Mouse (Mus musculus) CH12.LX (cell line): ENCODE data around the gene Sfxn5. TPM values are rescaled to one million over a fixed set of nuclear protein-coding genes. Genes with fewer than 3 reads are reported as not detected.

ENCODE experiments used
- DNase-seq: peaks from one replicate; pipeline ENCODE4 v3.0.0-alpha.2; 2013; ENCODE audit errors: extremely low read depth
- H3K27ac ChIP-seq: 2 replicates; pipeline ENCODE4 v1.5.1; 2012; ENCODE audit warnings: low read depth, mild to moderate bottlenecking, control low read depth, moderate library complexity; ENCODE audit not compliant: insufficient read depth
- H3K27me3 ChIP-seq: replicated peaks from 2 replicates; pipeline ENCODE3; 2012; ENCODE audit warnings: inconsistent platforms
- H3K36me3 ChIP-seq, 2 experiments: replicated peaks in 1 of 2; 2 replicates each; pipeline versions ENCODE3 to v1.6.1; 2012; ENCODE audit warnings: inconsistent platforms in 1 of 2, low read length in 1 of 2, mild to moderate bottlenecking in 1 of 2, mixed read lengths in 1 of 2, moderate library complexity in 1 of 2; ENCODE audit not compliant: control insufficient read depth in 1 of 2, insufficient read depth in 1 of 2
- H3K4me1 ChIP-seq, 2 experiments: 2 replicates each; pipeline ENCODE4 v1.6.1; 2012; ENCODE audit warnings: inconsistent platforms in 1 of 2, moderate library complexity in 1 of 2; ENCODE audit not compliant: insufficient read depth in 2 of 2, control insufficient read depth in 1 of 2
- H3K4me2 ChIP-seq: 2 replicates; pipeline ENCODE4 v1.6.1; 2012; ENCODE audit warnings: low read depth, mild to moderate bottlenecking, control low read depth; ENCODE audit not compliant: poor library complexity, insufficient read depth, severe bottlenecking
- H3K4me3 ChIP-seq, 3 experiments: fragments of 150-350 bp in 1 of 3; sonication (generic) in 1 of 3; replicated peaks in 1 of 3; 2 replicates each; pipeline versions ENCODE3 to v1.5.1; 2011 to 2012; ENCODE audit warnings: low read depth in 2 of 3, low read length in 2 of 3, mild to moderate bottlenecking in 2 of 3, moderate library complexity in 2 of 3, control low read depth in 1 of 3, improper control_type of control experiment in 1 of 3, inconsistent platforms in 1 of 3, mixed read lengths in 1 of 3; ENCODE audit not compliant: poor library complexity in 1 of 3
- H3K79me2 ChIP-seq: replicated peaks from 2 replicates; pipeline ENCODE4 v1.6.1; 2012; ENCODE audit warnings: mild to moderate bottlenecking, moderate library complexity; ENCODE audit not compliant: control insufficient read depth, poor library complexity, insufficient read depth, severe bottlenecking; ENCODE audit errors: extremely low read depth
- H3K9ac ChIP-seq: 2 replicates; pipeline ENCODE4 v1.6.1; 2012; ENCODE audit warnings: low read depth, mild to moderate bottlenecking, control low read depth, moderate library complexity; ENCODE audit not compliant: insufficient read depth
- H3K9me3 ChIP-seq: replicated peaks from 2 replicates; pipeline ENCODE3; 2012; ENCODE audit warnings: low read length, inconsistent platforms, mixed read lengths
- BHLHE40 ChIP-seq: IDR thresholded peaks from 2 replicates; pipeline ENCODE4 v1.6.1; 2011; ENCODE audit warnings: mild to moderate bottlenecking, low read depth, low read length, improper control_type of control experiment
- CHD1 ChIP-seq: IDR thresholded peaks from 2 replicates; pipeline ENCODE4 v1.6.1; 2012; ENCODE audit warnings: low read depth, low read length, improper control_type of control experiment, inconsistent platforms
- CHD2 ChIP-seq: IDR thresholded peaks from 2 replicates; pipeline ENCODE4 v1.6.1; 2011; ENCODE audit warnings: low read length, improper control_type of control experiment
- CTCF ChIP-seq, 2 experiments: IDR thresholded peaks in 1 of 2; conservative IDR thresholded peaks in 1 of 2; 2 replicates each; pipeline ENCODE4 v1.5.1; 2011 to 2012; ENCODE audit warnings: low read depth in 2 of 2, low read length in 2 of 2, improper control_type of control experiment in 1 of 2, inconsistent platforms in 1 of 2, mild to moderate bottlenecking in 1 of 2, moderate library complexity in 1 of 2
- ELF1 ChIP-seq: IDR thresholded peaks from 2 replicates; pipeline ENCODE4 v1.6.1; 2014; ENCODE audit warnings: low read depth, mild to moderate bottlenecking, inconsistent platforms, low read length, improper control_type of control experiment
- EP300 ChIP-seq: IDR thresholded peaks from 2 replicates; pipeline ENCODE4 v1.6.1; 2011; ENCODE audit warnings: low read length, improper control_type of control experiment
- HCFC1 ChIP-seq: IDR thresholded peaks from 2 replicates; pipeline ENCODE4 v1.6.1; 2012; ENCODE audit warnings: low read depth, mild to moderate bottlenecking, inconsistent platforms, low read length, improper control_type of control experiment
- JUND ChIP-seq: conservative IDR thresholded peaks from 2 replicates; pipeline ENCODE4 v1.6.1; 2011; ENCODE audit warnings: low read depth, low read length, improper control_type of control experiment
- KAT2A ChIP-seq: IDR thresholded peaks from 2 replicates; pipeline ENCODE4 v1.6.1; 2012; ENCODE audit warnings: low read length, improper control_type of control experiment, inconsistent platforms; ENCODE audit not compliant: insufficient replicate concordance
- MAFK ChIP-seq: IDR thresholded peaks from 2 replicates; pipeline ENCODE4 v1.6.1; 2011; ENCODE audit warnings: low read length, improper control_type of control experiment; ENCODE audit not compliant: insufficient replicate concordance
- MEF2A ChIP-seq: IDR thresholded peaks from 2 replicates; pipeline ENCODE4 v1.6.1; 2014; ENCODE audit warnings: low read depth, mild to moderate bottlenecking, inconsistent platforms, low read length, improper control_type of control experiment, borderline replicate concordance
- MXI1 ChIP-seq: IDR thresholded peaks from 2 replicates; pipeline ENCODE4 v1.6.1; 2011; ENCODE audit warnings: mild to moderate bottlenecking, low read depth, low read length, improper control_type of control experiment
- MYC ChIP-seq: IDR thresholded peaks from 2 replicates; pipeline ENCODE4 v1.6.1; 2011; ENCODE audit warnings: low read depth, mild to moderate bottlenecking, improper control_type of control experiment, low read length
- NELFE ChIP-seq: IDR thresholded peaks from 2 replicates; pipeline ENCODE4 v1.6.1; 2011; ENCODE audit warnings: low read depth, low read length, improper control_type of control experiment
- NRF1 ChIP-seq: IDR thresholded peaks from 2 replicates; pipeline ENCODE4 v1.6.1; 2014; ENCODE audit warnings: low read depth, mild to moderate bottlenecking, inconsistent platforms, low read length, improper control_type of control experiment, moderate library complexity
- PAX5 ChIP-seq: IDR thresholded peaks from 2 replicates; pipeline ENCODE4 v1.6.1; 2012; ENCODE audit warnings: low read length, inconsistent platforms, mixed read lengths
- POLR2AphosphoS2 ChIP-seq: IDR thresholded peaks from 2 replicates; pipeline ENCODE4 v1.6.1; 2011; ENCODE audit warnings: low read depth, low read length, improper control_type of control experiment
- SMC3 ChIP-seq: IDR thresholded peaks from 2 replicates; pipeline ENCODE4 v1.6.1; 2011; ENCODE audit warnings: low read depth, low read length, improper control_type of control experiment
- TBP ChIP-seq: conservative IDR thresholded peaks from 2 replicates; pipeline ENCODE4 v1.6.1; 2011; ENCODE audit warnings: low read depth, low read length, improper control_type of control experiment
- TCF12 ChIP-seq: IDR thresholded peaks from 2 replicates; pipeline ENCODE4 v1.6.1; 2014; ENCODE audit warnings: low read depth, mild to moderate bottlenecking, inconsistent platforms, low read length, improper control_type of control experiment
- USF2 ChIP-seq: conservative IDR thresholded peaks from 2 replicates; pipeline ENCODE4 v1.6.1; 2011; ENCODE audit warnings: low read depth, low read length, improper control_type of control experiment
- ZC3H11A ChIP-seq: IDR thresholded peaks from 2 replicates; pipeline ENCODE4 v1.6.1; 2012; ENCODE audit warnings: low read depth, mild to moderate bottlenecking, inconsistent platforms, low read length, improper control_type of control experiment
- dilution Hi-C: fragments of 300-500 bp; cut with MboI; formaldehyde crosslinking; loops from 2 replicates; pipeline ENCODE4 v1.14.3; 2020; ENCODE audit warnings: low sequenced_read_pairs; ENCODE audit not compliant: extremely low pct_unique_long_range_greater_than_20kb, extremely low pct_ligation_motif_present
- in situ Hi-C: fragments of 300-500 bp; cut with MboI; formaldehyde crosslinking; loops from 3 replicates; pipeline ENCODE4 v1.14.3; 2019; ENCODE audit warnings: low sequenced_read_pairs, low pct_ligation_motif_present, low pct_unique_long_range_greater_than_20kb, mixed read lengths
- polyA plus RNA-seq: library from polyadenylated mRNA; unstranded; fragments of >175 nt; gene quantifications from 2 replicates; pipeline ENCODE4 v1.2.1, GENCODE M21; 2012; ENCODE audit warnings: low read depth; ENCODE audit not compliant: insufficient read length
- total RNA-seq, 2 experiments: library from RNA; depleted of rRNA; stranded (reverse); fragments of 300-350 nt in 1 of 2; fragments of >200 nt in 1 of 2; gene quantifications; 2 replicates each; pipeline ENCODE4 v1.2.3; 2012 to 2014

Sfxn5 gene
- total and polyA plus RNA-seq, 3 experiments: 0.55 to 0.93 (median 0.66) TPM

DNA sequence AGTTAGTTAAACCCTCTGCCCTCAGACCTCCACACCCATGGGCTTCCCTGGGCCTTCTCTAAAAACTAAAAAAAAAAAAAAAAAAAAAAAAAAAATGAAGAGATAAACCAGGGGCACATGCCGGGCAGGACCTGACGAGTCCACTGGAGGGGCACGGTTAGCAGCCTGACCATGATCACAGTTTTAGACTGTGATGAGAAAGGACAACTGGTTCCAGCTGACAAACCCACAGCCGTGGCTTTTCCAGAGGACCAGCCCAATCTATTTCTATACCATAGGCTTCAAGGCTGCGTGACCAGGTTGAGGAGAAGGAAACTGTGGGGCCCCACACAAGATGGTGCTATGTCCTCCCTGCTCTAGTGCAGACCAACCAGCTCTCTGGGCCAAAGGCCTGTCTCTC is 36.8 kb upstream of the Sfxn5 start:
- no peak for TF ChIP-seq CTCF (conservative IDR thresholded peaks at IDR 0.05 in 1 of 2, IDR thresholded peaks at IDR 0.05 in 1 of 2; ENCODE audit: low read depth in 2 of 2, low read length in 2 of 2)
- no peak for TF ChIP-seq BHLHE40
- TF ChIP-seq NELFE: no peak
- TF ChIP-seq MEF2A: no peak
- TF ChIP-seq KAT2A: no peak
- no peak for TF ChIP-seq CHD1
- TF ChIP-seq HCFC1: no peak
- no peak for TF ChIP-seq USF2
- no peak for TF ChIP-seq MYC
- no peak for TF ChIP-seq CHD2
- TF ChIP-seq PAX5: no peak
- no peak for TF ChIP-seq ELF1
- no peak for TF ChIP-seq EP300
- TF ChIP-seq MAFK: no peak
- no peak for TF ChIP-seq TBP
- no peak for TF ChIP-seq ZC3H11A
- TF ChIP-seq MXI1: no peak
- no peak for TF ChIP-seq SMC3
- no peak for TF ChIP-seq TCF12
- DNase-seq: no peak
- in situ Hi-C loops: no loop called here
- no peak overlapping the region for H3K4me3 ChIP-seq
- no peaks in the 10 kb centered on the region for H3K9me3 ChIP-seq
- no peak overlapping the region for H3K4me2 ChIP-seq
- no peaks in the 10 kb centered on the region for H3K36me3 ChIP-seq
- H3K4me1 ChIP-seq: peaks cover 3 to 7% of the 10 kb centered on the region in 2 experiments
- H3K9ac ChIP-seq: no peak overlapping the region
- dilution Hi-C loops: no loop called here
- no peaks in the 10 kb centered on the region for H3K79me2 ChIP-seq
- peaks cover 91% of the 10 kb centered on the region for H3K27me3 ChIP-seq
- no peak overlapping the region for H3K27ac ChIP-seq

- dilution Hi-C loops (no loop called here), in situ Hi-C loops (no loop called here)
- no peak overlapping the region for H3K4me2 ChIP-seq
- H3K9me3 ChIP-seq: no peaks in the 10 kb centered on the region
- no peak for DNase-seq
- H3K79me2 ChIP-seq: no peaks in the 10 kb centered on the region
- no peak for TF ChIP-seq NRF1
- no peak for TF ChIP-seq MEF2A
- TF ChIP-seq JUND: no peak
- no peak for TF ChIP-seq POLR2AphosphoS2
- TF ChIP-seq CTCF (conservative IDR thresholded peaks at IDR 0.05 in 1 of 2, IDR thresholded peaks at IDR 0.05 in 1 of 2; ENCODE audit: low read depth in 2 of 2, low read length in 2 of 2): no peak
- no peak for TF ChIP-seq HCFC1
- H3K9ac ChIP-seq: no peak overlapping the region
- no peak overlapping the region for H3K4me3 ChIP-seq
- no peaks in the 10 kb centered on the region for H3K36me3 ChIP-seq
- no peak overlapping the region for H3K27ac ChIP-seq
- peaks cover 95% of the 10 kb centered on the region for H3K27me3 ChIP-seq
- H3K4me1 ChIP-seq: peaks cover 2 to 4% of the 10 kb centered on the region in 2 experiments; a peak in 3 of 4 replicates
Measured at GRCm38 (mm10) chr6:85369181-85369860, 36.1 kb upstream of the Sfxn5 start.
